Mouse (Mus musculus): ENCODE data around the gene Tepsin. TPM values are rescaled to one million over a fixed set of nuclear protein-coding genes. Genes with fewer than 3 reads are reported as not detected.
A peak's percentile ranks its signal among the peaks of the same experiment; 100 is the strongest.

The Tepsin gene
- total RNA-seq, 2 experiments from 2014 or later, result 8.3 to 10.3 TPM

DNA sequence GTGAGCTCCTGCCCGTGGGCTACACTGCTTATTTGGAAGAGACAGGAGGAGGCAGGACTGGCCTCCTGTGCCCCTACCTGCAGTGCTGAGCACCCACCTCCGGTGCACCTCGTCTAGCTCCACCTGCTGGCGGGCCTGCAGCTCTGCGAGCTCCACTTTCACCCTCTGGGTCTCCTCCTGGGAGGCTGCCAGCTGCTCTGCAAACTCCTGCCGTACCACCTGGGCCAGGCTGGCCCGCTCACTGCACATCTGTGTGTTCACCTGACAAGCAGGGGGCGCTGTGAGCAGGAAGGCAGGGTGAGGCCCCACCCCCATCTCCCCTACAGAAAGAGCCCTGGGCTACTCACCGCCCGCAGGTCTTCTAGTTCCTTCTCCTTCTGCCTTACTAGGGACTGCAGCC is 33.2 kb downstream of the Tepsin start:
- ATAC-seq (replicated peaks; ENCODE audit: poor library complexity), result peak; percentile 69

DNA sequence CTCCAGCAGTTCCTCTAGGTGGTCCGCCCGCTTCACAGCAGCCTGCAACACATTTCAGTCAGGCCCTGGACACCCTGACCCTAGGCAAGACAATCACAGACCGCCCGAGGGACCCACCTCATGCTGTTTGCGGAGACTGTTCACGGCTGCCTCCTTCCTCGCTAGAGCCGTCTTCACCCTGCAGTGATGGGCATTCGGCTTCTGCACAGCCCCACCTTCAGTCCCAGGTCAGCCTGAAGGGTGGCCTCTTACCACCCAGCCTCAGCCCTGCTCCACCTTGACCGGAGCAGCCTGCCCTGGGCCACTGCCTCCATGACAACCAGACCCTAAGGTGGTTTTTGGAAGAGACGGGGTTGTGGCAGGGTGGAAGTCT is 33.9 kb downstream of the Tepsin start:
- ATAC-seq (replicated peaks; ENCODE audit: poor library complexity), result no peak

DNA sequence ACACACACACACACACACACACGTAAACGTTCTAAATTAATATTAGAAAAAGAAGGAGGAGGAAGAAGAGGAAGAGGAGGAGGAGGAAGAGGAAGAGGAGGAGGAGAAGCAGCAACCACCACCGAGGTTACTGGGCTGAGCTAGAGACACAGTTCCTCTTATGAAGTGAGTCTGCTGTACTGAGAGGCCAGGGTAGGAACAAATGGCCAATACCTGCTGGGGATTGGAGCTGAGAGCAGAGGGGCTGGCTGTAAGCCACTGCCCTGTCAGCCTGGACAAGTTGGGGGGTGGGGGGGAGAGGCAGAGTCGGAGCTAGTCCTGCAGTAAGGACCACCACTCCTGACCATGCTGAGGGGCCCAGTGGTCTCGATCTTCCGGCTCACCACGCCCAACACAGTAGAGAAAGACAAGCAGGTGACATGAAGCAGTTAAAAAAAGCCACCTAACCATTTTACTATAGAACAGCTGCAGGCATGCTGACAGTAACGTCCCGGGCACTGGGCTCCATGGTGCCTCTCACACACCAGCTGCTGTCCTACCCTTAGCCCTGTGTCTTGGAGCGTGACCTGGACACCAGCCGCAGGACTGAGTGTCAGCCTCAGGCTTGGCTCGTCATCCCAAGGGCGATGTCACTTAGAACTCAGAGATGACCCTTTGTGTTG is 34.4 kb downstream of the Tepsin start:
- peak; percentile 38; the same call in 1 of the 2 replicates for ATAC-seq (replicated peaks; ENCODE audit: poor library complexity)

DNA sequence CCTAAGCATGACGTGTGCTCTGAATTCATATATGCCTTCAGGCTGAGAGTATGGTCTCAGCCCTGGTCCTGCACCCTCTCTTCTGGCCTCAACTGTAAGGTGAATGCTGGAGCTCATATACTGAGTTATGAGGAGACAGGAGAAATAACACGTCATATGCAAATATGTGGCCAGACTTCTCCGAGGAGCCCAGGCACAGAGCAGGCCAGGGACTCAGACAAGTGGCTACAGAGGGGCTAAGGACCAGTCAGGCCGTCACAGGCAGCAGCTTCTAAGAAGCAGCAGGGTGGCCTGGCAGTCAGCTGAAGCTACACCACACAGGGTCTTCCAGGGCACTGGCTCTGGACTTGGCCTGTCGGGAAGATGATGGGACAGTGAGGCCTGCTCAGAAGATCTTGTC is 35.2 kb downstream of the Tepsin start:
- no peak for ATAC-seq (replicated peaks; ENCODE audit: poor library complexity)

DNA sequence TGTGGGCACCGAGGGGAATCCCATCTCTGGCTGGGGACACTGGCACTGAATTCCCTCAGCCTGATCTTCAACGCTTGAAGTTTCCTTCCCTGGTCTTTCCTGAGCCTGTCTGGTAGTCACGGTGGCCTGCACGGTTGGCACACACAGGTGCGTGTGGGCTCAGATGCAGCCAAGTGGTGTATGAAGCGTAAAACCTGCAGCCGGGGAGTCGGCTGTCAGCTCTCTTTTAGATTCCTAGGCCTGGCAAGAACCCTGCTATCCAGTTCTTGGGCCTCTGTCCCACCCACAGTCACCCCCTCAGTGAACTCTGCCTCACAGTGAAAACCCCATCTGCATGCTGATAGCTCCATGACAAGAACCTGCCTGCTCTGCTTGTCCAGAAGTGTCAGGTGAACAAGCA is 37.9 kb downstream of the Tepsin start:
- ATAC-seq (replicated peaks; ENCODE audit: poor library complexity), result no peak

DNA sequence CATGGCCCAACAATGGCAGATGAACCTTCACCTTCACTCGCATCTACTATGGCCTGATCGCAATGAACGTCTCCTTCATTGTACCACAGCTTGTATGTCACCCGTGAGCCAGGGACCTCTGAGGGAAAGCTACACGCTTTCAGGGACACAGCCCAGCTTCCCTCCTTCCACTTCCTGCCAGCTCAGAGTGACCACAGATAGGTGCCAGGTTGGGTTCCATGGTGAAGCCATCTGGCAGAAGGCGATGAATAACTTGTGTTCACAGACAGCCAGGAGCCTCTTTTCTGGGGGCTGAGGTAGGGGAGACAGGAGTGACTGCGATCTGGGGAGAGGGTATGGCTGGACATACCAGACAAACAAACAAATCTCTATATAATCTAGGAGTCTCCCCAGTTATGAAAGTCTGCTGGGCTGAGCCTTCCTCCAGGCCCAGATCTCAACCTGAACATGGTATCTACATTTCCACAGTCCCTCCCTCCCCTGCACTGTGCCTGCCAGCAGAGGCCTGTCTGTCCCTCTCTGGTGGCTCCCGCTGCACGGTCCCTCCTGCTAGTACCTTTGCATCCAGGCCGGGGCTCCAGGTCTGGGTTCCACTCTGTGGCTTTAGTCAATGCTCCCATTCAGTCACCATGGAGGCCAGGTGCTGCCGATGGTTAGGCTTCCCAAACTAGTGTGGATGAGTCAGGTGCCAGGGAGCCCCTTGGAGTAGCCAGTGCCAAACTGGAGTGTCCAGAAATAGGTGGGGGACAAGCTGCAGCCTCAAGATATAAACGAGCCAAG is 42.4 kb downstream of the Tepsin start:
- no peak for ATAC-seq (replicated peaks; ENCODE audit: poor library complexity)

DNA sequence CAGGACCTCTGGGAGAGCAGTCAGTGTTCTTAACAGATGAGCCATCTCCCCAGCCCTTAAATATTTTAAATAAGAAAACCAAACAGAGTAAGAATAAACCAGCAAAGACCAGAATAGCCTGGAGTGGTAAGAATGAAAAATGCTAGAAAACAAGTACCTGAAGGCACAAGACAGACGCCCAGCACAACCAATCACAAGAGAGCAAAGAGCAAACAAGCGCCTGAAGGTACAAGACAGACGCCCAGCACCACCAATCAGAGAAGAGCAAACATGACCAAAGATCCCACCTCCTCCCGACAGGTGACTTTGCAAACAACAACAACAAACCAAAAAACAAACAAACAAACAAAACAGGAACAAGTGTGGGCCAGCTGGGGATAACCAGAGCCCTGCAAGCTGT is 44.7 kb downstream of the Tepsin start:
- ATAC-seq (replicated peaks; ENCODE audit: poor library complexity), result no peak

DNA sequence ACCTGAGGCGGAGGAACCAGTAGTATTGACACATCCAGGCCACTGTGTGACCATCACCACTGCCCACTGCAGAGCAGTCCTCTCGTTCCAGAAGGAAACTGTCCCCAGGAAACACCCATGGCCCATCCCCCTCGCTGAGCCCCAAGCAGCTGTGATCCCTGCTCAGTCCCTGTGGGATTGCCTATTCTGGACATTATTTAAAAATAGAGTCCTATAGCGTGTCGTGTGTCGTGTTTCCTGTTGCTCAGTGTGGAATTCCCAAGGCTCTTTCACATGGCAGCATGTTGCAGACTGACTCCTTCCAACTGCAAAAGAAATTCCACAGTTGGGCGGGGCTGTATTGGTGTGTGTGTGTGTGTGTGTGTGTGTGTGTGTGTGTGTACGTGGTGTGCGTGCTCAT is 46.3 kb downstream of the Tepsin start:
- ATAC-seq (replicated peaks; ENCODE audit: poor library complexity), result no peak

DNA sequence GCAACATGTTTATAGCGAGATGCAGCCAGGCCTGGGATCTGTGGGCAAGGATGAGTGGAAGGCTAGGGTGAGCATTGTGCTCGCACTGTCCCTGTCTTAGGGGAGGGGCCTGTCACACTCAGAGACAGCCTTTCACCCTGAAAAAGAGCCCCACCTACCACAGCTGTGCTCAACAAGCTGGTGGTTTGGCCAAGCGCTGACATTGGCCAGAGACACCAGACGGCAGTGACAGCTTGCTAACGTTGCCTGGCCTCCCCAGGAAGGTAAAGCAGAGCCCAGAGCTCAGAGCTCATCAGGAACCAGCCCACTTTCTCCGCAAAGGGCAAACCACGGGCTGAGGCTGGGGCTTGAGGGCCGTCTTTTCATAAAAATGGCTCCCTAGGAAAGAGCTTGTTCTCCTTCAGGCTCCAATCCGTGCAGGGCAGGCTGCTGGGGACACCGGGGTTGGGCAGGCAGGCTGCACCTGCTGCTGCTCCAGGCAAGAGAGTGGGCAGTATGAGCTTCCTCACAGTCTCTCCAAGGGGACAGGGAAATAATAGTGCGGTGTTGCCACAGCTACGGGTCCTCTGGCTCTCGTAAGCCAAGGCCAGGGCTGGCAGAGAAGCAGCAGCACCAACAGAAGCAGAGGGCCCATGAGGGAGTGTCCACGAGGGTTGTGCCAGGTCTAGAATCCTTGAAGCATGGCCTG is 47.3 kb downstream of the Tepsin start:
- ATAC-seq (replicated peaks; ENCODE audit: poor library complexity), result peak; percentile 45

DNA sequence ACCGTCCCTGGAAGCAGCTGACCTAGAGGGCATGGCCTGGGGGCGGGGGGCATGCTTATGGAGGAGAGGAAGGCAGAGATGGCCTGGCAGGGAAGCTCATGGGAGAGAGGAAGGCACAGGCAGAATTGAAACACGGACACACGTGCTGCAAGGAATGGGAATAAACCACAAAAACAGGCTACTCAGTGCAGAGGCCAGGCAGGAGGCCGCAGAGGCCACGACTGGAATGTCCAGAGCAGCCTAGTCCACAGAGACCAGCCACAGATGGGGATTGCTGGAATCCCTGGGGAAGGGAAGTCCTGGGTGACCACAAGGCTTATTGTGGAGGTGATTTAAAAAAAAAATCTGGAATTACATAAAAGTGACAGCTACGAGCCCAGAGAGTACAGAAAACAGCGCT is 49.5 kb downstream of the Tepsin start:
- no peak for ATAC-seq (replicated peaks; ENCODE audit: poor library complexity)

DNA sequence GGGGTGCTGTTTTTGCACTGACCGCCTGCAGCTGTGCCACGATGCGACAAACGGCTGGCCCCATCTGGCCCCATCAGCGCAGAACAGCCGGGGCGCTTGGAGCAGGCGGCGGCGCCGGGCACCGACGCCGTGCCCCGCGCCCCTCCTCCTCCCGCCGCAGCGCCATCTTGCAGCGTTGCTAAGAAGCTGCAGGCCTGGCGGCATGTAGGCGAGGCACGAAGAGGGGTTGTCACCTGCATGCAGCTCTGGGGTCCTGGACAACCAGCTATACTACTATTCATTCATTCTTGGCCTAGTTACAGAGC is 50.3 kb downstream of the Tepsin start:
- ATAC-seq (replicated peaks; ENCODE audit: poor library complexity), result peak; percentile 47

DNA sequence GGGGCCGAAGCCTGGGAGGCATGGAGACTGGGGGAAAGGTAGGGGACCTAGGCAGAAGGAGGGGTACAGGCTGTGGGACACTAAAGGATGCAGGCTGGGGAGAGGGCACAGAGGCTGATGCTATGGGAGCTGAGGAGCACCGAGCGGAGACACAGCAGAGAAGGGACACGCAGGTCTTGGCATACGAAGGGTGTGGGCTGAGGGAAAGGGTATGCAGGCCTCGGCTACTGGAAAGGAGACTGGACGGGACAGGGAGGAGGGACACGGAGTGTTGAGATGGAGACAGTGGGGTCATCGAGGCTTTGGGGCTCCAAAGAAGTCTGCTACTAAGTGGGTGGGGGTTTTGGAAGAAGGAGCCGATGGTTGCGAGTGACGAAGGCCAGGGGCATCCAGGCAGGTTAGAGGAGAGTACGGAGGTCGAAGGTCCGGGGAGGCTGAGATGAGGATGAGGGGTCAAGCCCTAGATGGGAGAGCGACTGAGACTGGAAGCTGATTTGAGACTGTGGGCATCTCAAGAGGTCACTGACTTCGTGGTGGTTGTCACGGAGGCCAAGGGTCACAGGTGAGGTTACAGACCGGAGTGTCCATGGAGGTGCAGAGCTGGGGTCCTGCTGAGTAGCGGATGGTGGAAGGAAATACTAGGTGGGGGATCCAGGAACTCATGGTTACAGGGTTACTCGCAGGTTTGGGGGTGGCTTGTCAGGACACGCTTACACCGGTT is 50.8 kb downstream of the Tepsin start:
- no peak for ATAC-seq (replicated peaks; ENCODE audit: poor library complexity)

DNA sequence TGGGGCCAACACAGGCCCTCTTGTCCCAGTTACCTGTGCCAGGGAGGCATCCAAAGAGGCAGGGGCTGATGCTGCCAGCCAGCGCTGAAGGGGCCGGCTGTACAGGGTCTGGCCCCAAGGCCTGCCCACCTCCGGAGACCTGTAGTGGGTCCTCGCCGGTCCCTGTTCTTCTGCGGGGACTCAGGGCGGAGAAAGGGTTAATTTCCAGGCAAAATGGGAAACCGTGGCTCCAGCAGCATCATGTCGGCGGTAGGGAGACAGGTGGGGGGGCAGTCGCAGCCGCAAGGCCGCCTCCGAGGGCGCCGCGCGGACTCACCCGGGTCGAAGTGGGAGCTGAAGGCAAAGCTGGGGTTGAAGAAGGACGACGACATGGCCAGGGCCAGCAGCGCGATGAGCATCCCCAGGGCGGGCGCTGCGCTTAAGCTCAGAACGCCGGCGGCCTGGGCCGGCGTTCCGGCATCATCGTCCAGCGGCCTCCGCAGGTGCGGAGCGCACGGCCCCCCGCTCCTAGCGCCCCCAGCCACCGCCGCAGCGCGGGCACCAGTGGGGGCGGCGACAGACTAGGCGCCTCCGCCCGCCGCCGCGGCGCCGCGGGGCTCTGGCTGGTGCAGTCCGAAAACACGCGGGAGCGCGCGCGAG is 51.9 kb downstream of the Tepsin start, which contains the start of gene Aatk:
Gene Aatk (minus strand): TSS at position 615 of the 639 bp plus-strand sequence.
- no peak for ATAC-seq (replicated peaks; ENCODE audit: poor library complexity)

DNA sequence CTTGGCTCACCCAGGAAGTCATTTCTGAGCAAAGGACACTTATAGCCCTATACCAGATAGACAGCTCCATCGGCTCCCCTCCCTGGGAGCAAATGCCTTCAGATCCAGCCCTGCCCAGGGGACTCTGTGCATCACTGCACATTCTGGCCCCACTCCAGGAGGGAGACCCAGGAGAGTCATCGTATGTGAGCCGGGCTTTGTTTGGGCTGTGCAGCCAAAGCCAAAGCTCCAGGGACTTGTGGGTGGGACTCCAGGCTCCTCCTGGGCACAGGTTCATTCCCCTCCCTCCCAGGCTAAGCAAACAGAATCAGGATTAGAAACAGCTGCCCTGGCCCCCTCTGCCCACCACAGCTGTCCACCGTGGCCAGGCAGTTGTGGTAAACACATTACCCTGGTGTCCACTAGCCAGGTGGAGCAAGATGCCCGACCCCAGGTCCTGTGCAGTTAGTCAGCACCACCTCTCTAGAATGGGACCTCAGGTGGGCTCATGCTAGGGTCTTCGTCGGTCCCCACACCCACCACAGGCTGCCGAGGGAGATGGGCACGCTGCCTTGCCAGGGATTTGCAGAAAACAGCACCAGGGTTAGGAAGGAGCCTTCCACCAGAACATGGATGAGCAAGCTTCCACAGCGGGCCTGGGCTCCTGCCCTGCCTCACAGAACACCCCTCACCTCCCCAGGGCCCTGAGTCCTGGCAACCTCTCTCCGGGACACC is 52.5 kb downstream of the Tepsin start:
- no peak for ATAC-seq (replicated peaks; ENCODE audit: poor library complexity)

DNA sequence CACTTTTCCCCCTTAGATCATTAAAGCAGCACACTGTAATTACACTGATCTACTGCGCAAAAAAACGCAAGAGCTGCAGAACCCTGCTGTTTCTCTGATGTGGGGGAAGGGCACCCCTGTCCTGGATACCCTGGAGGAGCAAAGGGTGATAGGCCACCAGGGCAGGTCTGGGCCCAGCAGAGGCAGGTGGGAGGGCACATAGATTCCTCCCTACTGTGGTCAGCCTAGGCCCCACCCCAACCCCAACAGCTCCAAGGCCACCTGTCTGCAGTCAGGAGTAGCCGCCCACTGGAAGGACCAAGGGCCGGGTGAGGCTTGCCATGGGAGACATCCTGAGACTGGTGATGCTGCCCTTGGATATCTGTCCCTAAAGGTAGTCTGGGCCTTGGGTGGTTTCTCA is 53.2 kb downstream of the Tepsin start:
- no peak for ATAC-seq (replicated peaks; ENCODE audit: poor library complexity)

DNA sequence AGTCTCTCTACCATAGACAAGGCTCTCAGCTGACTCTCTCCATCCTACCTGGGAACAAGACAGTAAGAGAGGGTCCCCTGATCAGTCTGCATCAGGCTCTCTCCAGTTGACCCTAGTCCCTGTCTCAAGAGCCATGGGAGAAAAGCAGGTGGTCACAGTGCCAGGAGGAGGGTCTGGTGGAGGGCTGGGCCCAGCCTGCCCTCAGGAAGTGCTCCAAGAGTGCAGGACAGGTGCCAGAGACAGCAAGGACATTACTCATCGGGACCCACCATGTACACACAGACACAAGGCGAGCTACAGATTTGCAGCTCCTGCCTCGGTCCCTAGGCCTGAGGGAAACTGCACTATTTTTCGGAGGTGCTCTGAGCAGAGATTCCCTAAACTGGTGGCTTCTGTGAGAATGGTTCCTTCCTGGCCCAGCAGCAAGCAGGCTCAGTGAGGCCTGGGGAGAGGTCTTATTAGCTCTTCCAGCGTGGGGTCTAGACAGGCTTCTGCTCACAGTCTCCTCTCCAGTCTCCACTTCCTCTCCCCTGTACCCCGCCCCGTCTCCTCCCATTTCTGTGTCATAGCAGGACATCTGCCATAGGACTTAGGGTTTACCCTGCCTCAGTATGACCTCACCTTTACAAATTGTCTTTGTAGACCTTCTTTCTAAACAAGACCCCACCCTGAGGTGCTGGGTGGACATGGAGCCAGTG is 56.2 kb downstream of the Tepsin start:
- peak; percentile 17; the same call in 1 of the 2 replicates for ATAC-seq (replicated peaks; ENCODE audit: poor library complexity)

DNA sequence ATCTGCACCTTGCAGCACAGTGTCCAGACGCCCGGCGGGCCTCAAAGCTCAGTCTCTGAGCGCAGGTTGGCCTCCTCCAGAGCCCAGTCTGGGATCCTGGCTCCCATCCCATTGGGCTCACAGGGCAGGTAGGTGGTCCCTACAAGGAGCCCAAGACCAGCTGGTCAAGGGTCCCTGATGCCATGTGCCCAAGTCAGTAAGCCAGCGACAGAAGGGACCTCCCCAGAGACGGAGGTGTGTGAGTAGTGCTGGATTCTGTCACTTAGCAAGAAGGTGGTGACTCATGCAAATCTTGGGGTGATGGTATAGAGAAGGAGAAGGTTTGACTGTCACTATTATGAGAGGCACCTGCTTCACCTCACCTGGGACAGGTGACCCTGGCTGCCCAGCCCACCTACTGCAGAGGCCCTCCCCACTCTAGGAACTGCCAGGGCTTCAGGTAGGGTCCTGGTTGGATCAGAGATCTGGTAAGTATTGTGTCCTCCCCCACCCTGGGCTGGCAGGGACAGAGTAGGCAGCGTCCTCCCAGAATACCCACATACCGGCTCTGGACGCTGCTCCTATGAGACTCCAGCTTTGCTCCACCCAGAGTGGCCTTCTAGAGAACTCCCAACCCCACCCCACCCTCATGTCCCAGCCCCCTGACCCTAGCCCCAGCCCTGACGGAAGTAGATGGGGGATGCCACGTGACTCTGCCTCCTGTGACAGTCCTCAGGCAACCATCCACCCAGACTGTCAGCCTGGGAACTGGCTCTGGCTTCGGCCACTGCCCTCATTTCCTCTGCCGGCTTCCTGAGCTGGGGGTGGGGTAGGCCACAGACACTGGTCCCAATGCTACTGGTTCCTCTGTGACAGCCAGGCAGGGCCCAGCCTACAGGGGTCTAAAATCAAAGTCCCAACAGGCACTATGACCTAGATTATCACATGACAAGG is 57.1 kb downstream of the Tepsin start:
- ATAC-seq (replicated peaks; ENCODE audit: poor library complexity), result peak; percentile 72
